Mouse (Mus musculus) liver (tissue): ENCODE results near the gene Pgam1.
"Not testable (repeated sequence)": the region's sequence is repeated elsewhere in the genome, so short reads cannot be mapped to it uniquely, and the experiment has no call there.

Source experiments
- DNase-seq: peaks from one replicate; pipeline ENCODE4 v3.0.0-alpha.2; 2020; ENCODE audit warnings: mixed read lengths

Gene Pgam1

GRCm38 (mm10) chr19:41912121-41913080 lies 678 bp downstream of the Pgam1 start:
- DNase-seq, result peak; percentile 53

GRCm38 (mm10) chr19:41913774-41914591 lies 2.3 kb downstream of the Pgam1 start:
- DNase-seq, result no peak

- DNase-seq, result not testable (repeated sequence)
Measured at GRCm38 (mm10) chr19:41914592-41914882, 2.8 kb downstream of the Pgam1 start.

- DNase-seq, result no peak
Measured at GRCm38 (mm10) chr19:41915294-41915693, 3.6 kb downstream of the Pgam1 start.

- DNase-seq, result no peak
Measured at GRCm38 (mm10) chr19:41916853-41917252, 5.1 kb downstream of the Pgam1 start.

GRCm38 (mm10) chr19:41919471-41919870 lies 7.7 kb downstream of the Pgam1 start:
- no peak for DNase-seq

GRCm38 (mm10) chr19:41920412-41921067 lies 8.8 kb downstream of the Pgam1 start:
- no peak for DNase-seq

GRCm38 (mm10) chr19:41932686-41933085 lies 21.0 kb downstream of the Pgam1 start:
- DNase-seq, result no peak

GRCm38 (mm10) chr19:41933179-41934086 lies 21.7 kb downstream of the Pgam1 start, which contains the start of the genes Exosc1 and Zdhhc16:
Gene Exosc1, minus strand, starts transcription at chr19:41933423.
Gene Zdhhc16, plus strand, starts transcription at chr19:41933480.
- peak; percentile 97 for DNase-seq

GRCm38 (mm10) chr19:41934124-41934523 lies 22.4 kb downstream of the Pgam1 start:
- DNase-seq, result peak; percentile 42

GRCm38 (mm10) chr19:41935921-41936320 lies 24.2 kb downstream of the Pgam1 start:
- no peak for DNase-seq

GRCm38 (mm10) chr19:41938539-41938938 lies 26.8 kb downstream of the Pgam1 start:
- DNase-seq, result no peak

- DNase-seq, result no peak
Measured at GRCm38 (mm10) chr19:41943841-41944240, 32.1 kb downstream of the Pgam1 start.

- DNase-seq, result no peak
Measured at GRCm38 (mm10) chr19:41952287-41952686, 40.6 kb downstream of the Pgam1 start.

- DNase-seq, result no peak
Measured at GRCm38 (mm10) chr19:41953574-41953973, 41.9 kb downstream of the Pgam1 start.
